Mouse (Mus musculus) cerebellum, adult 2 months (tissue): Measurements from ENCODE around the gene Pih1d1.

Experiments
- CTCF ChIP-seq: fragments of 200-500 bp; IDR thresholded peaks from 2 replicates; pipeline ENCODE4 v1.5.1; 2011; ENCODE audit warnings: low read depth, mild to moderate bottlenecking, control low read depth, low read length, moderate library complexity, borderline replicate concordance; ENCODE audit not compliant: insufficient read depth
- POLR2A ChIP-seq: fragments of 200-500 bp; IDR thresholded peaks from 2 replicates; pipeline ENCODE4 v1.6.1; 2011; ENCODE audit warnings: low read length, control low read depth, borderline replicate concordance; ENCODE audit not compliant: insufficient read depth

DNA sequence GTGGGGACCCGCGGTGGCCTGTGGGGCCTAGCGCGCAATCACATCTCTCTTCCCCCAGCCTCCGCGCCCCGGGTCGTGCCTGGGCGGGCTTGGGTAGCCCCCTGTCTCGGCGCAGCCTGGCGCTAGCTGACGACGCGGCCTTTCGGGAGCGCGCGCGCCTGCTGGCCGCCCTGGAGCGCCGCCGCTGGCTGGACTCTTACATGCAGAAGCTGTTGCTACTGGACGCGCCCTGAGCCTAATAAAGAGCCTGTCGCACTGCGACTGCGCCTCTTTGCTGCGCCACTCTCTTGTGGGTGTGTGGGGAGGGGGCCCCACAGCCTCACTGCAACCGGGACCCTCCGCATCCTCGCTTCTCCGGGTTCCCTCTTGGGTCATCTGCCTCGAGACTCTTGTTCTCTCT lies 27.4 kb downstream of the Pih1d1 start:
- no peak for TF ChIP-seq POLR2A
- no peak for TF ChIP-seq CTCF
